11 mouse cellular contexts compared by ENCODE assay signal in the genomic region with DNA sequence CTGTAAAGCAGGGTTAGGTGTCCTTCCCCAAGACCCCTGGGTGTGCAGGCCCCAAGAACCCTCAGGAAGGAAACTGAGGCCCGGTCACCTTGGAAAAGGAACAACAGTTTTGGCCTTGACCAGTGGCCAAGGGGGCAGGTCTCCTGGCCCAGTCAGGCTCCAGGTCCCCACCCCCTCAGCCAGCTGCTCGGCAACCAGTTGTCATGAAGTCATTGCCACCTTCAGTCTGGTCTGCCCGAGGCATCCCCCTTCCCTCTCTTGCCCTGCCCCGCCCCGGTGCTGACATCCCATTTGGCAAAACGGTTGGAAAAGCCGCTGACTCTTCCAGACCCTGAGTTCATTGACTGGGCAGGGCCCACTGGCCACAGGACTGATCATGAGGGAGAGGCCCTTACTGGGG.
A peak's percentile ranks its signal among the peaks of the same experiment; 100 is the strongest.
DNase-seq lines count a peak whose midpoint lies in the region; ATAC-seq and TF ChIP-seq lines count a peak whose summit lies in the region.
"Had no signal": no experiment of that assay in that cellular context is flagged by ENCODE, and none has a peak within 500 bp of the region (broad histone marks: within the 10 kb centered on the region; RNA-seq: fewer than 3 reads in every experiment).

No protein-coding gene starts in this region.

- no peak overlapping the region for H3K9ac ChIP-seq in intestine, postnatal 0 days (ENCODE audit: low read depth, low read length)
- H3K9ac ChIP-seq: limb, embryonic 12.5 days had no signal

- H3K27me3 ChIP-seq in intestine, postnatal 0 days (replicated peaks; ENCODE audit: control insufficient read depth, insufficient read depth, low read length) = no peaks in the 10 kb centered on the region
- H3K27me3 ChIP-seq: limb, embryonic 12.5 days had no signal

- DNase-seq in kidney, adult 9 months = peak; percentile 82
- no peak for DNase-seq in kidney, postnatal 10 days
- peak; percentile 65 for DNase-seq in MN1 (ENCODE audit: low spot score)
- peak; percentile 94 for DNase-seq in gastrocnemius, adult 18-20 months (ENCODE audit: low spot score)
- DNase-seq in Muller cell, postnatal 12 days (ENCODE audit: inconsistent ontology term) = no peak
- no peak for DNase-seq in right cerebral cortex, postnatal 14 days
- DNase-seq in spleen, postnatal 10 days (ENCODE audit: low spot score in 2 of 2) = no peak
- DNase-seq: thymus, postnatal 4 days had no signal

- H3K36me3 ChIP-seq in intestine, postnatal 0 days (ENCODE audit: control insufficient read depth, insufficient read depth) = no peaks in the 10 kb centered on the region
- H3K36me3 ChIP-seq: limb, embryonic 12.5 days had no signal

- WGBS in intestine, postnatal 0 days = 51% methylated on average over 7 of the region's 7 CpGs

- peaks cover 30% of the 10 kb centered on the region for H3K4me1 ChIP-seq in intestine, postnatal 0 days (replicated peaks; ENCODE audit: control insufficient read depth, insufficient read depth, low read length)

- no peaks in the 10 kb centered on the region for H3K9me3 ChIP-seq in intestine, postnatal 0 days (ENCODE audit: control insufficient read depth)
- H3K9me3 ChIP-seq: limb, embryonic 12.5 days had no signal

- no peak for TF ChIP-seq CTCF in intestine, postnatal 0 days (IDR thresholded peaks at IDR 0.05; ENCODE audit: low read depth)

- H3K27ac ChIP-seq in intestine, postnatal 0 days (ENCODE audit: low read depth, low read length) = peak overlapping the region; percentile 88
- H3K27ac ChIP-seq: limb, embryonic 12.5 days had no signal

- ATAC-seq in intestine, postnatal 0 days = no peak

- H3K4me3 ChIP-seq in intestine, postnatal 0 days (ENCODE audit: low read depth, low read length) = no peak overlapping the region
- H3K4me3 ChIP-seq: limb, embryonic 12.5 days had no signal

- H3K4me2 ChIP-seq in intestine, postnatal 0 days (replicated peaks; ENCODE audit: low read depth) = no peak overlapping the region
- H3K4me2 ChIP-seq: limb, embryonic 12.5 days; midbrain, embryonic 11.5 days had no signal

Comparison
In these comparisons a context has a peak if more than half of its experiments do, and no peak if none do; other contexts are left out.
1. DNase-seq: peak in kidney, adult 9 months (single experiment), MN1 (single experiment) and gastrocnemius, adult 18-20 months (single experiment); none in kidney, postnatal 10 days (single experiment), Muller cell, postnatal 12 days (single experiment), right cerebral cortex, postnatal 14 days (single experiment) and spleen, postnatal 10 days (0 of 2).